Mouse (Mus musculus): ENCODE data around the gene Prdm16. TPM values are rescaled to one million over a fixed set of nuclear protein-coding genes. Genes with fewer than 3 reads are reported as not detected.

Prdm16 gene
- polyA plus RNA-seq (2012; rRNA removed; ENCODE audit: low replicate concordance), result 8.7 and 9.0 TPM in 2 replicates

GRCm38 (mm10) chr4:154636721-154637311, at the start of gene Prdm16:
Gene Prdm16 (minus strand): TSS chr4:154636873.

GRCm38 (mm10) chr4:154667767-154668166, 31.1 kb upstream of the Prdm16 start, which contains the start of gene Actrt2:
Gene Actrt2 (minus strand): TSS chr4:154667867.

GRCm38 (mm10) chr4:154335761-154336160, 300.9 kb downstream of the Prdm16 start, which contains the start of gene B230104I21Rik:
Gene B230104I21Rik (plus strand): TSS chr4:154336127.

GRCm38 (mm10) chr4:154301466-154301881, 335.2 kb downstream of the Prdm16 start, which contains the start of gene Arhgef16:
Gene Arhgef16 (minus strand): TSS chr4:154301676.

Other genes starting within 250 kb of the Prdm16 start
- gene Actrt2, start 31.0 kb upstream of the Prdm16 start, polyA plus RNA-seq (2012; rRNA removed; ENCODE audit: low replicate concordance), result not detected in 2 replicates
- gene Ttc34, start 200.6 kb upstream of the Prdm16 start, polyA plus RNA-seq (2012; rRNA removed; ENCODE audit: low replicate concordance), result 0.14 TPM in 1 of 2 replicates, not detected in the other
- gene Mmel1, start 232.7 kb upstream of the Prdm16 start, polyA plus RNA-seq (2012; rRNA removed; ENCODE audit: low replicate concordance), result 0.13 TPM in 1 of 2 replicates, not detected in the other

All from subcutaneous adipose tissue, adult 2 months (tissue).